Mouse (Mus musculus) liver, adult 2 months (tissue): Measurements from ENCODE around the gene Sema6d. TPM values are rescaled to one million over a fixed set of nuclear protein-coding genes. Genes with fewer than 3 reads are reported as not detected.
A peak's percentile ranks its signal among the peaks of the same experiment; 100 is the strongest.

Experiments used
- DNase-seq: peaks from one replicate; pipeline ENCODE4 v3.0.0-alpha.2; 2011; ENCODE audit warnings: low read depth, low spot score; ENCODE audit errors: extremely low read depth
- H3K27ac ChIP-seq: fragments of 200-500 bp; replicated peaks from 2 replicates; pipeline ENCODE4 v1.5.1; 2012; ENCODE audit warnings: low read depth, mild to moderate bottlenecking, control low read depth, inconsistent platforms, low read length; ENCODE audit not compliant: insufficient read depth
- H3K27me3 ChIP-seq: fragments of 200-500 bp; 2 replicates; pipeline ENCODE4 v1.6.1; 2012; ENCODE audit warnings: mild to moderate bottlenecking, moderate library complexity, low read length, inconsistent platforms; ENCODE audit not compliant: control insufficient read depth, insufficient read depth
- H3K36me3 ChIP-seq: fragments of 200-500 bp; 2 replicates; pipeline ENCODE4 v1.6.1; 2012; ENCODE audit warnings: low read length, inconsistent platforms; ENCODE audit not compliant: control insufficient read depth, insufficient read depth
- H3K4me1 ChIP-seq: fragments of 200-500 bp; 2 replicates; pipeline ENCODE4 v1.6.1; 2011; ENCODE audit warnings: low read length; ENCODE audit not compliant: control insufficient read depth, insufficient read depth
- H3K4me3 ChIP-seq: fragments of 200-500 bp; 2 replicates; pipeline ENCODE4 v1.5.1; 2011; ENCODE audit warnings: low read depth, mild to moderate bottlenecking, control low read depth, low read length, moderate library complexity; ENCODE audit not compliant: insufficient read depth
- H3K79me2 ChIP-seq: fragments of 200-500 bp; 2 replicates; pipeline ENCODE4 v1.6.1; 2012; ENCODE audit warnings: inconsistent platforms, mild to moderate bottlenecking, low read length, moderate library complexity; ENCODE audit not compliant: control insufficient read depth, insufficient read depth
- H3K9ac ChIP-seq: fragments of 200-500 bp; 2 replicates; pipeline ENCODE4 v1.6.1; 2012; ENCODE audit warnings: low read depth, mild to moderate bottlenecking, control low read depth, inconsistent platforms, low read length
- CTCF ChIP-seq: fragments of 200-500 bp; IDR thresholded peaks from 2 replicates; pipeline ENCODE4 v1.5.1; 2011; ENCODE audit warnings: low read depth, low read length, control low read depth
- POLR2A ChIP-seq: fragments of 200-500 bp; IDR thresholded peaks from 2 replicates; pipeline ENCODE4 v1.6.1; 2011; ENCODE audit warnings: low read length, control low read depth; ENCODE audit not compliant: insufficient read depth; ENCODE audit errors: extremely low read depth
- WGBS: fragments of 180-500 bp; shearing (Covaris S2); methylation state at CpG from one replicate; pipeline ENCODE4 v1.1.7; 2018; 5-methylcytosine and 5-hydroxymethylcytosine counted together
- polyA plus RNA-seq: library from polyadenylated mRNA; depleted of rRNA; stranded (reverse); fragments of >200 nt; gene quantifications from 2 replicates; pipeline ENCODE4 v1.2.3, GENCODE M21; 2012
- total RNA-seq: library from RNA; depleted of rRNA; stranded (reverse); fragments of >200 nt; gene quantifications from 2 replicates; pipeline ENCODE4 v1.2.3, GENCODE M21; 2014

Sema6d gene
- total and polyA plus RNA-seq, 2 experiments, result 3.9 to 8.5 TPM

GRCm38 (mm10) chr2:124099697-124100096 lies 9.9 kb downstream of the Sema6d start:
- 36% methylated on average over 1 of the region's 1 CpGs for WGBS
- Histone ChIP-seq H3K27ac (no peak overlapping the region), H3K36me3 (no peaks in the 10 kb centered on the region), H3K79me2 (no peaks in the 10 kb centered on the region), H3K4me1 (no peaks in the 10 kb centered on the region), H3K4me3 (no peak overlapping the region), H3K27me3 (no peaks in the 10 kb centered on the region), H3K9ac (no peak overlapping the region)
- no peak for TF ChIP-seq CTCF
- no peak for DNase-seq

DNA sequence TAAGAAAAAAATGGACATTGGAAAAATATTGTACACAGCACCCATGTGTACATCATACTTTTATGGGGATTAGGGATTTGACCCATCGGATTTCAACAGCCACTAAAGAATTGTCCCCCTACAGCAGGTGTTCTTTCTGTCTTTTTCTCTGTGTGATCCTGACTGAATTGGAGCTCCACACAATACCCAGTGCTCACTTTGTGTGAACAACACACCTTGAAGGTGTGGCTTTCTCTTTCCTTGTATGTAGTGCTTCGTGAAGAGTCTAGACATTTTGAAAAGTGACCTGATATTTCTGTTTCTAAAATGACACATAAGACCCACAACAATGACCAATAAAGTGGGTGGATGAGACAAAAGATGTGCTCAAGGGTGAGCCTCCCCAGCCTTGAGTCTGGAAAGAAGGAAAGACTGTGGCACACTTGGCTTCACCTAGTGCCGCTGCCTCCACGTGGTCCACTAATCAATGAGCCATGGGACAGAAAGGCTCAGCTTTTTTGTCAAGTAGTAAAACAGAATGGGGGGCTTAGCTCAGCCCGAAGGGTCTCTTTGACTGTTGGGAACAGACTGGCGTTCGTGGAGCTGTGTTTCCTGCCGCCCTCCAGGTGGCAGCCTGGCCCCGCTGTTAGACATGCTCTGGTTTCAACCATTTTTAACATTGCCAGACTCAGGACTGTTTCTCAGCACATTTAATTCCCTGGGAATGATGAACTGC lies 10.9 kb downstream of the Sema6d start:
- Histone ChIP-seq H3K4me1 (no peaks in the 10 kb centered on the region), H3K27me3 (no peaks in the 10 kb centered on the region), H3K4me3 (no peak overlapping the region), H3K79me2 (no peaks in the 10 kb centered on the region), H3K27ac (no peak overlapping the region), H3K9ac (no peak overlapping the region), H3K36me3 (no peaks in the 10 kb centered on the region)
- WGBS, result 25% methylated on average over 9 of the region's 9 CpGs
- peak; percentile 9 for DNase-seq
- TF ChIP-seq POLR2A (no peak), CTCF (peak; percentile 82)

DNA sequence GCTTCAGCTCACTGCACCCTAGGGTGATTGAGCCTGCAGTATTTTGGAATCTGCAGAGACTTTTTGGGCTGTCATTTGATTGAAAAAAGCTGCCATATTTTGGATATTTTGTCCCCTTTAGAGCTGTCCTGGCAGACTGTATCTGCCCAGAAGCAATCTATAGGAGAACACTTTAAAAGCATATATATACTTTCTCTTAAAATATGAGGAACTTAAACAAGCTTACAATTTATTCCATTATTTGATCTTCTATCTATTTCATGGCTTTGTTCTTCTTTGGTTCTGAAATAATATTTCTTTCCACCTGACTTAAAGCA lies 11.4 kb downstream of the Sema6d start:
- Histone ChIP-seq H3K4me3 (no peak overlapping the region), H3K79me2 (no peaks in the 10 kb centered on the region), H3K27ac (no peak overlapping the region), H3K9ac (no peak overlapping the region), H3K36me3 (no peaks in the 10 kb centered on the region), H3K27me3 (no peaks in the 10 kb centered on the region), H3K4me1 (no peaks in the 10 kb centered on the region)
- TF ChIP-seq CTCF (no peak), POLR2A (no peak)
- no peak for DNase-seq

- H3K27ac ChIP-seq, result no peak overlapping the region
- 69% methylated on average over 5 of the region's 5 CpGs for WGBS
Observed at GRCm38 (mm10) chr2:124101580-124101979, 11.8 kb downstream of the Sema6d start.

GRCm38 (mm10) chr2:124103277-124103676 lies 13.5 kb downstream of the Sema6d start:
- no peaks in the 10 kb centered on the region for H3K79me2 ChIP-seq
- no peak overlapping the region for H3K9ac ChIP-seq
- H3K4me1 ChIP-seq, result no peaks in the 10 kb centered on the region
- no peak overlapping the region for H3K4me3 ChIP-seq
- no peak for DNase-seq
- no peaks in the 10 kb centered on the region for H3K36me3 ChIP-seq
- TF ChIP-seq CTCF, result no peak
- TF ChIP-seq POLR2A, result no peak
- no peak overlapping the region for H3K27ac ChIP-seq
- no peaks in the 10 kb centered on the region for H3K27me3 ChIP-seq

More at GRCm38 (mm10) chr2:124101580-124101979, 11.8 kb downstream of the Sema6d start:
- TF ChIP-seq POLR2A, result no peak
- DNase-seq, result no peak
- Histone ChIP-seq H3K36me3 (no peaks in the 10 kb centered on the region), H3K27me3 (no peaks in the 10 kb centered on the region), H3K4me3 (no peak overlapping the region), H3K4me1 (no peaks in the 10 kb centered on the region), H3K9ac (no peak overlapping the region), H3K79me2 (no peaks in the 10 kb centered on the region)

GRCm38 (mm10) chr2:124118469-124119243 lies 28.9 kb downstream of the Sema6d start:
- Histone ChIP-seq H3K36me3 (no peaks in the 10 kb centered on the region), H3K27me3 (no peaks in the 10 kb centered on the region), H3K4me1 (no peaks in the 10 kb centered on the region), H3K27ac (no peak overlapping the region), H3K9ac (no peak overlapping the region), H3K4me3 (no peak overlapping the region), H3K79me2 (no peaks in the 10 kb centered on the region)
- no peak for DNase-seq
- TF ChIP-seq CTCF, result no peak
- TF ChIP-seq POLR2A, result no peak
- 56% methylated on average over 11 of the region's 11 CpGs for WGBS
